Mouse (Mus musculus): ENCODE measurements at regions not wholly inside any gene's neighbourhood (a gene's known extent, or its start where the extent isn't known, plus 50 kb on each side); places are given as distances from the start of the nearest gene placed in this dataset.

DNA sequence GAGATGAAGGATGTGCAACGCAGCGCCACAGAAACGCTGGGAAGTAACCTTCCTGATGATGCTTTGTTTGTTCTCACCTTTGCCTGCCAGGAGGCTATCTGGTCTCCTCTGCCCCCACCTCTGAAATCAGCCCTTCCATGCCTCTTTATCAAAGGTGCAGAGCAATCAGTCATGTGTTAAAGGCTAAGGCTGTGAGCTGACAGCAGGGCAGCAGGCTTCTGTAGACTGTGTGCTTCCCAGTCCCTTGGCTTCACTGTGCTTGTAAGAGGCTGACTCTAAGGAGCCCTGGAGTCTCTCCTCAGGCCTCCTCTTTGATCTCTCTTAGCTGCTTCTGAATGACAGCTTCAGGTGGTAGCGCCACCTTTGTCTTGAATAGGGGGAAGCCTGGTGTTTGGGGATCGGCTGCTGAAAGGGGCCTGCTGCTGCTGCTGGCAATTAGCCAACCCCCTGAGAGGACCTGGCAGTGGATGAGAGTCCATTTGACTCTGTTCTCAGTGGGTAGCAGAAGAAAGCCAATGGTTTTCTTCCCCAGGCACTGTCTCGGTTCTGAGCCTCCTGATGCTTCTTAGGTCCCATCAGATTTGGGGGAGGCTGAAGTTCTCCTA lies 348.7 kb downstream of the Gm9195 start:
- Histone ChIP-seq H3K27ac (ENCODE audit: low read depth, low read length) (no peak overlapping the region), H3K4me2 (ENCODE audit: low read depth, low read length, poor library complexity, severe bottlenecking) (no peak overlapping the region), H3K36me3 (ENCODE audit: insufficient read depth, low read length) (no peaks in the 10 kb centered on the region), H3K9me3 (ENCODE audit: low read length) (no peaks in the 10 kb centered on the region), H3K9ac (replicated peaks; ENCODE audit: low read length, poor library complexity, severe bottlenecking) (no peak overlapping the region), H3K27me3 (ENCODE audit: insufficient read depth, low read length) (no peaks in the 10 kb centered on the region; the same call in 1 of the 2 replicates), H3K4me3 (ENCODE audit: low read depth, low read length) (no peak overlapping the region), H3K4me1 (ENCODE audit: insufficient read depth, low read length) (no peaks in the 10 kb centered on the region)
- TF ChIP-seq CTCF (IDR thresholded peaks at IDR 0.05), result no peak
- 17% methylated on average over 6 of the region's 6 CpGs for WGBS
- ATAC-seq (ENCODE audit: low FRiP score) (peak; percentile 63; the same call in 1 of the 2 replicates), DNase-seq (ENCODE audit: low spot score) (peak; percentile 45)

DNA sequence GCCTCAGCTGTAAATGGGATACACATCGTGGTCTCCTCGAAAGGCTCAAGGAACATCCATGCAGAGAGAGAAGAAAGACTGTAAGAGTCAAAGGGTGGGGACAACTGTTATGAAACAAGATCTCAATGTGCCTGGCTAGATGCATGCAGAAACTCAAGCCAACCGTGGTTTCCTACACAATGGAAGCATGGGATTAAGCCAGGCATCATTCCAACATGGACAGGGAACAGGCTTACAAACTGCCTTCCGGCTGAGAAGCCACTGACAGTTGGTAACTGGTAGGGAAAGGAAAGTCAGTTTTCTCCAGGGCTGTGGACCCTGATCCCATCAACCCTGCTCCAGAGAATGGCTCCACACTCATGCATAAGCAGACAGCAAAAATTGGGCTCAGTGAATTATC lies 350.5 kb downstream of the Gm9195 start:
- no peaks in the 10 kb centered on the region for H3K36me3 ChIP-seq (ENCODE audit: insufficient read depth, low read length)
- no peak overlapping the region for H3K27ac ChIP-seq (ENCODE audit: low read depth, low read length)
- no peaks in the 10 kb centered on the region; the same call in 1 of the 2 replicates for H3K27me3 ChIP-seq (ENCODE audit: insufficient read depth, low read length)
- no peak overlapping the region for H3K9ac ChIP-seq (replicated peaks; ENCODE audit: low read length, poor library complexity, severe bottlenecking)
- H3K4me3 ChIP-seq (ENCODE audit: low read depth, low read length), result no peak overlapping the region
- no peak overlapping the region for H3K4me2 ChIP-seq (ENCODE audit: low read depth, low read length, poor library complexity, severe bottlenecking)
- no peaks in the 10 kb centered on the region for H3K4me1 ChIP-seq (ENCODE audit: insufficient read depth, low read length)
- DNase-seq (ENCODE audit: low spot score), result peak; percentile 77
- no peak for ATAC-seq (ENCODE audit: low FRiP score)
- H3K9me3 ChIP-seq (ENCODE audit: low read length), result no peaks in the 10 kb centered on the region
- TF ChIP-seq CTCF (IDR thresholded peaks at IDR 0.05), result no peak
- 63% methylated on average over 4 of the region's 4 CpGs for WGBS

DNA sequence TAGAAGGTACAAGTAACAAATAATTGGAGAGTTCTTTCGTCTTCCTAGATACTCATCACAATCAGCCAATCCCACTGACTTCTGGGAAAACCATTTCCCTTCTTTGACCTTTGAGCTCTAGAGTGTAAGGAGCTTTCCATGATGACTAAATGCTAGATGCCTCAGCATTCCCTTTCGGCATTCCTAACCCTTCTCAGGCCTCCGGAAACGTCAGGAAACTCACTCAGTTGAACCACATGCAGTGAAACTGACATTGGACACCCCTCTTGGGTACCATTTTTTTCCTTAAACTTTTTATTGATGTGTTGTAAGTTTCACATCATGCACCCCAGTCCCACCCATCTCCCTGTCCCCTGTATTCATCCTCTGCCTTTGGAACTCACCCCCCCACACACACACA lies 361.5 kb downstream of the Gm9195 start:
- DNase-seq (ENCODE audit: low spot score), result no peak

DNA sequence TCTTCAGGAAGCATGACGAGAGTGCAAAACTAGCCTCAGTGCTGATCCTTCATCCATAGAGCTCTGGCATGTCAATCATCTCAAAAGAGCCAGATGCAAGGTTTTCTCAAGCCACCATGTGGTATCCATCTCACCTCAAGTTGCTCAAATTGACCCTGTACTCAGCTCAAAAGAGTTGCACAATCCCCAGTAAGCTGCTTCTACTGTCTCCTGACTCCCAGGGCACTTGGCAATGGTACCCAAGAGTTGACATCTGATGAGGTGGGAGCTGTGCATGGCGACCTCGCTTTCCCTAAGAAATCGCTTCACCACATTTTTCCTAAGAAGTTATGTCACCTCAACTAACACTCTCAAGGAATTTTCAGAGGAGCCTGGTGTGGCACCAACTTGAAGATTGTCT lies 369.9 kb downstream of the Gm9195 start:
- Histone ChIP-seq H3K4me2 (ENCODE audit: low read depth, low read length, poor library complexity, severe bottlenecking) (no peak overlapping the region), H3K36me3 (ENCODE audit: insufficient read depth, low read length) (no peaks in the 10 kb centered on the region), H3K4me3 (ENCODE audit: low read depth, low read length) (no peak overlapping the region), H3K27me3 (ENCODE audit: insufficient read depth, low read length) (no peaks in the 10 kb centered on the region), H3K27ac (ENCODE audit: low read depth, low read length) (no peak overlapping the region), H3K9me3 (ENCODE audit: low read length) (no peaks in the 10 kb centered on the region), H3K4me1 (ENCODE audit: insufficient read depth, low read length) (no peaks in the 10 kb centered on the region), H3K9ac (replicated peaks; ENCODE audit: low read length, poor library complexity, severe bottlenecking) (no peak overlapping the region)
- no peak for TF ChIP-seq CTCF (IDR thresholded peaks at IDR 0.05)
- ATAC-seq (ENCODE audit: low FRiP score) (no peak), DNase-seq (ENCODE audit: low spot score) (no peak)
- 92% methylated on average over 4 of the region's 4 CpGs for WGBS

More for the DNA sequence above, 361.5 kb downstream of the Gm9195 start:
- Histone ChIP-seq H3K27ac (ENCODE audit: low read depth, low read length) (no peak overlapping the region), H3K4me1 (ENCODE audit: insufficient read depth, low read length) (no peaks in the 10 kb centered on the region), H3K4me2 (ENCODE audit: low read depth, low read length, poor library complexity, severe bottlenecking) (no peak overlapping the region), H3K9ac (replicated peaks; ENCODE audit: low read length, poor library complexity, severe bottlenecking) (no peak overlapping the region), H3K4me3 (ENCODE audit: low read depth, low read length) (no peak overlapping the region), H3K9me3 (ENCODE audit: low read length) (no peaks in the 10 kb centered on the region), H3K36me3 (ENCODE audit: insufficient read depth, low read length) (no peaks in the 10 kb centered on the region), H3K27me3 (ENCODE audit: insufficient read depth, low read length) (no peaks in the 10 kb centered on the region)
- 87% methylated on average over 4 of the region's 4 CpGs for WGBS
- no peak for ATAC-seq (ENCODE audit: low FRiP score)
- TF ChIP-seq CTCF (IDR thresholded peaks at IDR 0.05), result no peak

DNA sequence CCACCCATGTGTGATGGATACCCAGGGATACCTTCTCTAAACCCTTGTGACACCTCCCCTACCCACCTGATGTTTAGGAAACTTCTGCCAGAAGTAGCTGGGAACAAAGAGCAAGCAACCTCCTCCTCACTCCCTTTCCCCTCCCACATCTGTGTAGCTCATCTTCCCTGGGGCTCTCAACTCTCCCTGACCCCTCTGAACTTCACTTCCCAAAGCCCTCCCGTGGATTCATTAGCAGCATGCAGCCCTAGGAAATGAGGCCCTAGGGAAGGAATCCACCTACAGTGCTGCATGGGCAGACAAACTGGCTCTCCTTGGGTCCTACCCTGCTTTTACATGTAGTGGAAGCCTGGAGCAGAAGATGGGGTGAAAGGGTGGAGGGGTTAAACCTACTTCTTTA lies 370.6 kb downstream of the Gm9195 start:
- Histone ChIP-seq H3K4me3 (ENCODE audit: low read depth, low read length) (no peak overlapping the region), H3K9me3 (ENCODE audit: low read length) (no peaks in the 10 kb centered on the region), H3K27me3 (ENCODE audit: insufficient read depth, low read length) (no peaks in the 10 kb centered on the region), H3K4me1 (ENCODE audit: insufficient read depth, low read length) (no peaks in the 10 kb centered on the region), H3K9ac (replicated peaks; ENCODE audit: low read length, poor library complexity, severe bottlenecking) (no peak overlapping the region), H3K4me2 (ENCODE audit: low read depth, low read length, poor library complexity, severe bottlenecking) (no peak overlapping the region), H3K36me3 (ENCODE audit: insufficient read depth, low read length) (no peaks in the 10 kb centered on the region), H3K27ac (ENCODE audit: low read depth, low read length) (no peak overlapping the region)
- 8% methylated on average over 1 of the region's 1 CpGs for WGBS
- TF ChIP-seq CTCF (IDR thresholded peaks at IDR 0.05), result no peak
- DNase-seq (ENCODE audit: low spot score) (no peak), ATAC-seq (ENCODE audit: low FRiP score) (no peak)

DNA sequence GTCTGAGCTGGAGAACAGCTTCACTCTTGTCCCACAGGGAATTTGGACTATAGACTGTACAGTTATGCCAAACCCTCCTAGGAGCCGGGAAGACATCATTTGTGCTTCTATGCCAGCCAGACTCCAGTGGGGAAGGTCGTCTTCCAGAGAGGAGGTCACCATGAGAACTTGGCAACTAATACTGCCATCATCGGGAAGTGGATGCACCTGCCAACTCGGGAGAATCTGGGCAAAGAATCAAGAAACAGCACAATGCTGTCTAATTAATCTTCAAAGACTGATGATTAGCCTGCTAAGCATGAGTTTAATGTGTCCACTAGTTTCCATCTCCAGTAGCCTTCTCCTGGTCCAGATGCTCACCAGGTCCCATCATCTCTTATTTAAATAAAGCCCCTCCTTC lies 374.8 kb downstream of the Gm9195 start:
- DNase-seq (ENCODE audit: low spot score) (peak; percentile 86), ATAC-seq (ENCODE audit: low FRiP score) (no peak)
- H3K4me2 ChIP-seq (ENCODE audit: low read depth, low read length, poor library complexity, severe bottlenecking), result no peak overlapping the region
- no peaks in the 10 kb centered on the region for H3K36me3 ChIP-seq (ENCODE audit: insufficient read depth, low read length)
- H3K9ac ChIP-seq (replicated peaks; ENCODE audit: low read length, poor library complexity, severe bottlenecking), result no peak overlapping the region
- no peak for TF ChIP-seq CTCF (IDR thresholded peaks at IDR 0.05)
- no peaks in the 10 kb centered on the region for H3K27me3 ChIP-seq (ENCODE audit: insufficient read depth, low read length)
- H3K4me3 ChIP-seq (ENCODE audit: low read depth, low read length), result no peak overlapping the region
- H3K27ac ChIP-seq (ENCODE audit: low read depth, low read length), result no peak overlapping the region
- H3K4me1 ChIP-seq (ENCODE audit: insufficient read depth, low read length), result no peaks in the 10 kb centered on the region
- 56% methylated on average over 4 of the region's 4 CpGs for WGBS
- H3K9me3 ChIP-seq (ENCODE audit: low read length), result no peaks in the 10 kb centered on the region

All from midbrain, postnatal 0 days (tissue).